Mouse (Mus musculus) cerebellum, adult 8-10 months (tissue): ENCODE results near the gene Gm3194.
"Not testable (repeated sequence)": the region's sequence is repeated elsewhere in the genome, so short reads cannot be mapped to it uniquely, and the experiment has no call there.

ENCODE experiments used
- DNase-seq: peaks from one replicate; pipeline ENCODE4 v3.0.0; 2022

The Gm3194 gene

DNA sequence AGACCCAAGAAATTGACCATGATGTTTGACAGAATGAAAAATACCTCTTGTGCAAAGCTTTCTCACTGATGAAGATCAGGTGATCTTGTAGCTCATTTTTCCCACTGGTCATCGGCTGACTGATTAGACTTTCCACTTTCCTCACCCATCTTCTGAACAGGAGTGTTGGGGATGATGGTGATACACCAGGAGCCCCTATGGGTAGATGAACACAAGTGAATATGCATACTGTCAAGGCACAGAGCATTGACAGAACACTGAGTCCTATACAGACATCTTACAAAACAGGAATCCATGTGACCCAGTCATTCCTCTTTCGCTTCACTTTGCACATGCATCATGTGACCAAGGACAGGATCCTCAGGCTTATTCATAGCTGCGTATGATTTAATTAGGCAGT is at the start of gene Gm3194:
Gene Gm3194 (minus strand): TSS at position 101 of the 400 bp plus-strand sequence.
- DNase-seq = not testable (repeated sequence)

DNA sequence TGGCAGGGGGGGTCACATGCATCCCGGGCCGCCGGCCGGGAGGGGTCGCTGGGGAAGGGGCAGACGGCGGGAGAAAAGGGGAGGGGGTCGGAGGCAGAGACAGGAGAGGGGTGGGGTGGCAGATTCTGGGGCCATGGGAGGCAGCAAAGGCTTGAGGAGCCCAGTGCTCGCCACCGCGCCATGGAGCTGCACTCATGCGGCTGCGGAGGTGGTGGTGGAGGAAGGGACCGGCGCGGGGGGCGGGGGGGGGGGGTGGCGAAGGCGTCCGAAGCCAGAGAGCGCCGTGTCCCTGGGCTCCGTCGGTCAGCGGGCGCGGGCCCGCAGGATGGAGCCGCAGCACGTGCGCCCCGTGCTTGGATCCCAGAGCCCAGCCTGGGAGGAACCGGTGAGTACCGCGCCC is 46.1 kb upstream of the Gm3194 start, which contains the start of gene Gm3488:
Gene Gm3488 (plus strand): TSS at position 301 of the 400 bp plus-strand sequence.
- not testable (repeated sequence) for DNase-seq

DNA sequence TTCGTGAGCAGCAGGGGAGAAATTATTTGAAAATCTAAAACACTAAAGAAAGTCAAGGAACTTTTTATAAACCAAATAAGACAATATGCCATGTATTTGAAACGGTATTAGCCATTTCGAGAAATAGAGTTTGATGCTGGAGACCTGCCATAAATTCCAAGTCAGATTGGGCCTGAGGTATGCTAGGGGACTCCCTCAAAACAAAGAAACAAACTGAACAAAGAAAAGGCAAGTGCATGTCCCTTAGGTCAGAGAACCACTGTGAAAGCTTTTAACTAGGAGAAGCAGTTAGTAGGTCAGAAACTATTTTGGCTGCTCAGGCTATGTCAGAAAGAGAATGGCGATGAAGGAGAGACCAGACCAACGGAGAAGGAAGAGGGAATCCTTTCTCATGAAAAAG is 28.6 kb upstream of the Gm3194 start, which contains the start of gene Gm3187:
Gene Gm3187 (plus strand): TSS at position 301 of the 400 bp plus-strand sequence.
- DNase-seq = not testable (repeated sequence)

DNA sequence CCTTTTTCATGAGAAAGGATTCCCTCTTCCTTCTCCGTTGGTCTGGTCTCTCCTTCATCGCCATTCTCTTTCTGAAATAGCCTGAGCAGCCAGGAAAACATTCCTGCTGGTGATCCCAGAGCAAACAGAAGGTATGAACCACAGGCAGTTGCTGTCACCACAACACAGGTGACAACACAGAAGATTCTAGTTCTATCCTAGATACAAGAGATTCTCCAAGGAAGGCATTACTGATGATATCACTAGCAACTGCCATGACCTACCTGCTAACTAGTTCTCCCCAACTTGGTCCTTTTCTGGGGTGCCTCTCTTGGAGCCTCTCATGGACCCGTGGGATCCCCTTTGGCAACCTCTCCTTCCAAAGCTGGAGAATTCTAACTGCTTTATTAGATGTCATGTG is 22.5 kb upstream of the Gm3194 start, which contains the start of gene Gm8246:
Gene Gm8246 (minus strand): TSS at position 101 of the 400 bp plus-strand sequence.
- not testable (repeated sequence) for DNase-seq

DNA sequence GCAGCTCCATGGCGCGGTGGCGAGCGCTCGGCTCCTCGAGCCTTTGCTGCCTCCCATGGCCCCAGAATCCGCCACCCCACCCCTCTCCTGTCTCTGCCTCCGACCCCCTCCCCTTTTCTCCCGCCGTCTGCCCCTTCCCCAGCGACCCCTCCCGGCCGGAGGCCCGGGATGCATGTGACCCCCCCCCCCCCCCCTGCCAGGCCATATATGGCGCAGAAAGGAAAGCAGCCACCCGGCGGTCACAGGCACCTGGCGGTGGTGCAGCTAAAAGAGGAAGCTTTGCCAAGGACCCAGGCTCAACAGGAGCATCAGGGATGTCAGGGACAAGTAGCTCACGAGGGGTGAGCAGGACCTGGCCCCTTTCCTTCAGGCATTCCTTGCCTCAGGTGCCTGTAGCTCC is 5.2 kb upstream of the Gm3194 start:
- not testable (repeated sequence) for DNase-seq

DNA sequence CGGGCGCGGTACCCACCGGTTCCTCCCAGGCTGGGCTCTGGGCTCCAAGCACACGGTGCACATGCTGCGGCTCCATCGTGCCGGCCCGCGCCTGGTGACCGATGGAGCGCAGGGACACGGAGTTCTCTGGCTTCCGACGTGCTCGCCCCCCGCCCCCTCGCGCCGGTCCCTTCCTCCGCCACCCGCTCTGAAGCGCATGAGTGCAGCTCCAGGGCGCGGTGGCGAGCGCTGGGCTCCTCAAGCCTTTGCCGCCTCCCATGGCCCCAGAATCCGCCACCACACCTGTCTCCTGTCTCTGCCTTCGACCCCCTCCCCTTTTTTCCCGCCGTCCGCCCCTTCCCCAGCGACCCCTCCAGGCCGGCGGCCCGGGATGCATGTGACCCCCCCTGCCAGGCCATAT is 66.3 kb downstream of the Gm3194 start, which contains the start of gene Gm3500:
Gene Gm3500 (minus strand): TSS at position 101 of the 400 bp plus-strand sequence.
- DNase-seq = not testable (repeated sequence)
